Mouse (Mus musculus): ENCODE measurements at regions not wholly inside any gene's neighbourhood (a gene's known extent, or its start where the extent isn't known, plus 50 kb on each side); places are given as distances from the start of the nearest gene placed in this dataset.

- H3K4me1 ChIP-seq (replicated peaks) = peaks cover 29% of the 10 kb centered on the region
- H3K4me2 ChIP-seq = no peak overlapping the region
- H3K4me3 ChIP-seq = no peak overlapping the region
- H3K9me3 ChIP-seq = no peaks in the 10 kb centered on the region
- H3K27me3 ChIP-seq = peaks cover 13% of the 10 kb centered on the region
- no peaks in the 10 kb centered on the region for H3K36me3 ChIP-seq
- no peak overlapping the region for H3K9ac ChIP-seq
- WGBS = 0% methylated on average over 2 of the region's 2 CpGs
- peak; percentile 84 for ATAC-seq (ENCODE audit: low read depth)
- no peak overlapping the region for H3K27ac ChIP-seq (replicated peaks)
Measured at GRCm38 (mm10) chr4:131060706-131061105, 116.5 kb downstream of the Matn1 start.

DNA sequence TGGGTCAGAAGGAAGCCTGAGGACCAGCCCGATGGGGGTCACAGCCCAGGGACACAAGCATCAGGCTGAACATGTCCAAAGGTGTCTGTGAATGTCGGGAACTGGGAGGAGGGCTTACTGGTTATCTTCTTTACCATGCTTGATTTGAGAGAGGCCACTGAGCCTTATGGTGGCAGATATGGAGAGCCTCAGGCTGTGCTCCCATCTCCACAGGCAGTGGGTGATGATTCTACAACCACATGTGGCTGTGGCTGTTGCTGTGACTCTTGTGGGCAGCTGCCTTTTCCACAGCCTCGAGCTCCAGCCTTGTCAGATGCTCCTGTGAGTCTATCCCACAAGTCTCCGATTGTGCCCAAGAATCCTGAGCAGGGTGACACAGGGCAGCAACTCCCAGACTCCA is 118.4 kb downstream of the Matn1 start:
- Histone ChIP-seq H3K27me3 (peaks cover 13% of the 10 kb centered on the region), H3K27ac (replicated peaks) (no peak overlapping the region), H3K36me3 (no peaks in the 10 kb centered on the region), H3K4me3 (no peak overlapping the region), H3K4me2 (no peak overlapping the region), H3K4me1 (replicated peaks) (peaks cover 48% of the 10 kb centered on the region), H3K9me3 (no peaks in the 10 kb centered on the region), H3K9ac (no peak overlapping the region)
- ATAC-seq (ENCODE audit: low read depth) = no peak
- 80% methylated on average over 4 of the region's 4 CpGs for WGBS

DNA sequence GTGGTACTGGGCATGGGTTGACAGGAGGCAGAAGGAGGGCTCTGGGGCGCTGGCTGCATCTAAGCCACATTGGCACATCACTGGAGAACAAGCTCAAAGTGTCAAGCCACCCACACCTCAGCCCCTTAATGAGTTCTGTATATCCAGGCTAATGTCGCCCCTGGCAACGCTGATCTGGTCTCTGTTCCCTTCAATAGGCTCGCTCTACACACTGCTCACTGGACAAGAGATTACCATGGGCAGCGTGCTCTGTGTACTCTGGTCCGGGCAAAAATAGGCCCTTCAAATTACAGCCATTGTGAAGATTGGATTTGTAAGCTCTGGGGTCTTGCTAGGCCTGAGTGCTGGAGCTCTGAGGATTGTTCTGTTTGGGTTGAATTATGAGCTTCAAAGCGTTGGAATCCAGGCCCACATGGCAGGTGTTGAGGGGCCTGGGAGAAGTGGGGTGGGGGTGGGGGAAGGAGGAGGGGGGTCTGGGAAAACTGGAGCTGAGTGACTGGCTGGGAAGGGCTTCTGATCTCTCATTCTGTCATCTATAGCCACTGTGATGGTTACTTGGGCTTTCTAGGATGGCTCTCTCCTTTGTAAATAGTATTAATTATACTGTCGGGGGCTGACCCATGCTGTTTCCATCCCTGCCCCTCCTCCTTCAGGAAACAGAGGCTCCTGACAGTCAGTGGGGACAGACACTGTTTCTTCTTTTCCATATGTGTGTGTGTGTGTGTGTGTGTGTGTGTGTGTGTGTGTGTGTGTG is 122.2 kb downstream of the Matn1 start:
- Histone ChIP-seq H3K27ac (replicated peaks) (no peak overlapping the region), H3K27me3 (peaks cover 13% of the 10 kb centered on the region), H3K36me3 (no peaks in the 10 kb centered on the region), H3K4me1 (replicated peaks) (peaks cover 28% of the 10 kb centered on the region), H3K4me2 (no peak overlapping the region), H3K9me3 (no peaks in the 10 kb centered on the region), H3K4me3 (no peak overlapping the region), H3K9ac (no peak overlapping the region)
- peak; percentile 84 for ATAC-seq (ENCODE audit: low read depth)
- 18% methylated on average over 8 of the region's 8 CpGs for WGBS

- Histone ChIP-seq H3K4me2 (no peak overlapping the region), H3K27me3 (no peaks in the 10 kb centered on the region)
- ATAC-seq (ENCODE audit: low read depth) = no peak
Measured at GRCm38 (mm10) chr4:131070566-131070965, 126.4 kb downstream of the Matn1 start.

DNA sequence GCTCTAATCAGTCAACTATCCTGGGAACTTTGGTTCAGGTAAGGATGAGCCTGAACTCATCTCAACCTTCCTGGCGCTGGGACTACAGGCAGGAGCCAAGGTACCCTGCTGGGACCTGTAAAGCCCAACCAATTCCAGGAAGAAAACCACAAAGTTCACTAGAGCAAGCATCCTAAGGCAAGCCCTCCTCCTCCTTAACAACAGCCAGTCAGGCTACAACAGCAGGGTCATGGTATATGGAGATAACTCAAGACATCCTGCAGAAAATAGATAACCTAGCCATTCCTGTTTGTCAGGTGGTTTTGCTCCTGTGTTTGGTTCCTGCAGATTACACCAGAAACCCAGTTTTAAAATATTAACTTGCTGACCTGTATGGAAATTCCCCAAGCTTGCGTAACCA is 128.4 kb downstream of the Matn1 start:
- Histone ChIP-seq H3K9me3 (no peaks in the 10 kb centered on the region), H3K4me3 (no peak overlapping the region), H3K27ac (replicated peaks) (no peak overlapping the region), H3K27me3 (no peaks in the 10 kb centered on the region), H3K4me1 (replicated peaks) (no peaks in the 10 kb centered on the region), H3K36me3 (no peaks in the 10 kb centered on the region), H3K4me2 (no peak overlapping the region), H3K9ac (no peak overlapping the region)
- 92% methylated on average over 2 of the region's 2 CpGs for WGBS
- ATAC-seq (ENCODE audit: low read depth) = no peak

More at GRCm38 (mm10) chr4:131070566-131070965, 126.4 kb downstream of the Matn1 start:
- Histone ChIP-seq H3K4me3 (no peak overlapping the region), H3K4me1 (replicated peaks) (peaks cover 19% of the 10 kb centered on the region), H3K9me3 (no peaks in the 10 kb centered on the region), H3K9ac (no peak overlapping the region), H3K27ac (replicated peaks) (no peak overlapping the region), H3K36me3 (no peaks in the 10 kb centered on the region)

- 53% methylated on average over 8 of the region's 8 CpGs for WGBS
- H3K9me3 ChIP-seq = no peaks in the 10 kb centered on the region
- no peak overlapping the region for H3K27ac ChIP-seq (replicated peaks)
Measured at GRCm38 (mm10) chr4:131073420-131073819, 129.2 kb downstream of the Matn1 start.

GRCm38 (mm10) chr4:131075326-131075932 is 131.2 kb downstream of the Matn1 start:
- H3K36me3 ChIP-seq = no peaks in the 10 kb centered on the region
- no peak overlapping the region for H3K4me3 ChIP-seq
- H3K27ac ChIP-seq (replicated peaks) = no peak overlapping the region
- no peak overlapping the region for H3K9ac ChIP-seq
- no peaks in the 10 kb centered on the region for H3K9me3 ChIP-seq
- ATAC-seq (ENCODE audit: low read depth) = no peak
- H3K27me3 ChIP-seq = 0 out of 2 replicates have a peak, but pooled peaks cover 4% of the 10 kb centered on the region
- no peak overlapping the region for H3K4me2 ChIP-seq
- H3K4me1 ChIP-seq (replicated peaks) = peaks cover 9% of the 10 kb centered on the region
- WGBS = 39% methylated on average over 8 of the region's 8 CpGs

More at GRCm38 (mm10) chr4:131073420-131073819, 129.2 kb downstream of the Matn1 start:
- Histone ChIP-seq H3K9ac (no peak overlapping the region), H3K36me3 (no peaks in the 10 kb centered on the region), H3K4me1 (replicated peaks) (no peaks in the 10 kb centered on the region), H3K27me3 (no peaks in the 10 kb centered on the region), H3K4me3 (no peak overlapping the region), H3K4me2 (no peak overlapping the region)
- ATAC-seq (ENCODE audit: low read depth) = no peak

DNA sequence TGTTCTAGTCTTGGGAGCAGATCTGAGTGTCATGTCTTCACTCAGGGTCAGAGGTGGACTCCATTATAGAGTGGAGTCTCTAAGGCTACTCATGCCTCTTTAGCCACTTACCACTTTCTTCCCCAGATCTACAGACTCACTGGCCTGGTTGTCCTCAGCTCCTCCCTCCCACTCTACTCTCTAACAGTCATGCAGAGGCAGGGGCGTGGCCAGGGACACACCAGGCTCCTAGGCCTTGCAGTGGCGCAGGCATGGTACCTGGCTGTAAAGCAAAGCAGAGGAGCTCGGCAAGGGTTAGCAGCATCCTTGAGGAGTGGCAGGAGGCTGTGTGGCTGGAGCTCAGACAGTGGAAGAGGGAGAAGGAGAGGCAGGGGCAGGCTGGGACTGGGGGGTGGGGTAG is 132.4 kb downstream of the Matn1 start:
- ATAC-seq (ENCODE audit: low read depth) = no peak
- H3K9me3 ChIP-seq = no peaks in the 10 kb centered on the region
- H3K4me1 ChIP-seq (replicated peaks) = peaks cover 13% of the 10 kb centered on the region
- H3K27me3 ChIP-seq = 0 out of 2 replicates have a peak, but pooled peaks cover 4% of the 10 kb centered on the region
- H3K4me3 ChIP-seq = no peak overlapping the region
- H3K36me3 ChIP-seq = no peaks in the 10 kb centered on the region
- H3K4me2 ChIP-seq = no peak overlapping the region
- no peak overlapping the region for H3K27ac ChIP-seq (replicated peaks)
- 52% methylated on average over 3 of the region's 3 CpGs for WGBS
- H3K9ac ChIP-seq = no peak overlapping the region

GRCm38 (mm10) chr4:131080113-131080512 is 135.9 kb downstream of the Matn1 start:
- Histone ChIP-seq H3K4me2 (no peak overlapping the region), H3K27ac (replicated peaks) (no peak overlapping the region; the same call in 1 of the 2 replicates), H3K27me3 (0 out of 2 replicates have a peak, but pooled peaks cover 4% of the 10 kb centered on the region), H3K4me3 (no peak overlapping the region), H3K9me3 (no peaks in the 10 kb centered on the region), H3K4me1 (replicated peaks) (peaks cover 13% of the 10 kb centered on the region), H3K36me3 (no peaks in the 10 kb centered on the region), H3K9ac (no peak overlapping the region)
- no peak for ATAC-seq (ENCODE audit: low read depth)
- 10% methylated on average over 1 of the region's 1 CpGs for WGBS

DNA sequence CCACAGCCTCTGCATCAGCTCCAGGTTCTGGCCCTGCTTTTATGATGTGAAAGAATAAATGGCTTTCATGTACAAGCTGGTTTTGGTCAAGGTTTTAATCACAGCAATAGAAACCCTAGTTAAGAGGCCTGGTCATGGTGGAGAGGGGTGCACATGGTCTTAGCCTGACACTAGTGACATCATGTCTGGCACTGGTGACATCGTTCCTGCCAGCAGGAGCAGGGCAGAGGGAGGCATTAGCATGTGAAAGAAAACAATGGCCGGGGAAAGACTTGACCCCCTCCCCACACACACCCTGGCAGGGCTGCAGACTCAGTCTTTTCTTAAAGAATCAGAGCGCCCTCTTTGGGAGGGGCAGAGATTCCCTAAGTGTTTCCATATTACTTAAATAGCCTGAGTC is 139.2 kb downstream of the Matn1 start:
- peaks cover 13% of the 10 kb centered on the region for H3K4me1 ChIP-seq (replicated peaks)
- no peaks in the 10 kb centered on the region for H3K9me3 ChIP-seq
- H3K4me2 ChIP-seq = no peak overlapping the region
- H3K27me3 ChIP-seq = 0 out of 2 replicates have a peak, but pooled peaks cover 4% of the 10 kb centered on the region
- H3K4me3 ChIP-seq = no peak overlapping the region
- ATAC-seq (ENCODE audit: low read depth) = no peak
- H3K27ac ChIP-seq (replicated peaks) = no peak overlapping the region
- WGBS = 42% methylated on average over 3 of the region's 3 CpGs
- no peaks in the 10 kb centered on the region for H3K36me3 ChIP-seq
- H3K9ac ChIP-seq = no peak overlapping the region

GRCm38 (mm10) chr4:131097421-131097820 is 153.2 kb downstream of the Matn1 start:
- no peaks in the 10 kb centered on the region for H3K36me3 ChIP-seq
- 33% methylated on average over 6 of the region's 6 CpGs for WGBS
- no peak overlapping the region for H3K4me3 ChIP-seq
- H3K9me3 ChIP-seq = no peaks in the 10 kb centered on the region
- H3K27ac ChIP-seq (replicated peaks) = no peak overlapping the region
- H3K9ac ChIP-seq = no peak overlapping the region
- no peak for ATAC-seq (ENCODE audit: low read depth)
- H3K27me3 ChIP-seq = 0 out of 2 replicates have a peak, but pooled peaks cover 9% of the 10 kb centered on the region
- peaks cover 9% of the 10 kb centered on the region for H3K4me1 ChIP-seq (replicated peaks)
- H3K4me2 ChIP-seq = no peak overlapping the region

GRCm38 (mm10) chr4:131100093-131100795 is 156.1 kb downstream of the Matn1 start:
- H3K4me2 ChIP-seq = peak overlapping the region; percentile 33
- no peaks in the 10 kb centered on the region for H3K9me3 ChIP-seq
- no peak overlapping the region for H3K4me3 ChIP-seq
- H3K36me3 ChIP-seq = no peaks in the 10 kb centered on the region
- 15% methylated on average over 10 of the region's 10 CpGs for WGBS
- H3K27ac ChIP-seq (replicated peaks) = no peak overlapping the region
- H3K4me1 ChIP-seq (replicated peaks) = peaks cover 9% of the 10 kb centered on the region
- H3K9ac ChIP-seq = no peak overlapping the region
- H3K27me3 ChIP-seq = 0 out of 2 replicates have a peak, but pooled peaks cover 16% of the 10 kb centered on the region
- peak; percentile 59; the same call in 1 of the 2 replicates for ATAC-seq (ENCODE audit: low read depth)

Measured in neural tube, embryonic 13.5 days (tissue).